In the genomic region with DNA sequence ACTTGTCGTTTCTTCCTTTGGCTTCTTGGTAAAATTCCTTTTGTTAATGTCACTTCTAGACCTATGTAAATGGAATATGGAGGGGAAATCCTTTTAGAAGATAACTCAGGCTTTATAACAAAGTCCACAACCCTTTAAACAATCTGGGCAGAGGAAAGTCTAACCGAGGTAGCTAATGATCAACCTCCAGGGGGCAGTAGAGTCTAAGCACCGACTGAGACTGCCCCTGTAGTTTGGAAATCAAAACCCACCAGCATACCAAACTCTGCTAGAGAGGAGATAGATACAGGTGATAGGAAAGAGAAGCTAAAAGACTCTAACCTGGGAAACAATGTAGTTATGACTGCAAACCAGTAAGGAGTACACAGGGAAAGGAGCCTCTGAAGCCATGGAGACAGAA, we compare ENCODE assay signal across 9 mouse cellular contexts.
DNase-seq lines count a peak whose midpoint lies in the region; ATAC-seq and TF ChIP-seq lines count a peak whose summit lies in the region.
"Had no signal": no experiment of that assay in that cellular context is flagged by ENCODE, and none has a peak within 500 bp of the region (broad histone marks: within the 10 kb centered on the region; RNA-seq: fewer than 3 reads in every experiment).

No protein-coding gene starts in this region.

- H3K4me1 ChIP-seq in heart, embryonic 11.5 days (ENCODE audit: control insufficient read depth, insufficient read depth, low read length) = no peaks in the 10 kb centered on the region
- no peaks in the 10 kb centered on the region for H3K4me1 ChIP-seq in thymus, adult 2 months (replicated peaks; ENCODE audit: control insufficient read depth, insufficient read depth, low read length)
- no peaks in the 10 kb centered on the region for H3K4me1 ChIP-seq in cortical plate, adult 2 months (ENCODE audit: control insufficient read depth, insufficient read depth, low read length)
- no peaks in the 10 kb centered on the region for H3K4me1 ChIP-seq in neural tube, embryonic 11.5 days (ENCODE audit: control insufficient read depth, insufficient read depth, low read length)
- H3K4me1 ChIP-seq: neural tube, embryonic 12.5 days had no signal

- H3K9me3 ChIP-seq in heart, embryonic 11.5 days (replicated peaks; ENCODE audit: control insufficient read depth, low read length) = no peaks in the 10 kb centered on the region
- no peaks in the 10 kb centered on the region for H3K9me3 ChIP-seq in neural tube, embryonic 11.5 days (ENCODE audit: control insufficient read depth, low read length)
- H3K9me3 ChIP-seq: neural tube, embryonic 12.5 days had no signal

- WGBS in heart, embryonic 11.5 days (ENCODE audit: insufficient replicate concordance) = 13% methylated on average over 3 of the region's 3 CpGs
- whole genome bisulfite sequencing in thymus, adult 2 months = 14% methylated on average over 3 of the region's 3 CpGs
- WGBS in neural tube, embryonic 11.5 days = 24% methylated on average over 3 of the region's 3 CpGs

- H3K4me3 ChIP-seq in heart, embryonic 11.5 days (ENCODE audit: low read depth, low read length) = no peak overlapping the region
- H3K4me3 ChIP-seq in thymus, adult 2 months (ENCODE audit: control insufficient read depth, insufficient read depth, low read length) = no peak overlapping the region
- H3K4me3 ChIP-seq in cortical plate, adult 2 months (ENCODE audit: insufficient read depth, low read length) = no peak overlapping the region
- no peak overlapping the region for H3K4me3 ChIP-seq in neural tube, embryonic 11.5 days (ENCODE audit: low read depth, low read length)
- H3K4me3 ChIP-seq: neural tube, embryonic 12.5 days had no signal

- no peak overlapping the region for H3K27ac ChIP-seq in heart, embryonic 11.5 days (ENCODE audit: low read depth, low read length)
- no peak overlapping the region for H3K27ac ChIP-seq in thymus, adult 2 months (ENCODE audit: control insufficient read depth, insufficient read depth, low read length)
- no peak overlapping the region for H3K27ac ChIP-seq in cortical plate, adult 2 months (ENCODE audit: insufficient read depth, low read length)
- no peak overlapping the region for H3K27ac ChIP-seq in neural tube, embryonic 11.5 days (ENCODE audit: low read depth, low read length)
- H3K27ac ChIP-seq: neural tube, embryonic 12.5 days had no signal

- no peaks in the 10 kb centered on the region for H3K27me3 ChIP-seq in heart, embryonic 11.5 days (ENCODE audit: control insufficient read depth, insufficient read depth, low read length)
- no peaks in the 10 kb centered on the region for H3K27me3 ChIP-seq in thymus, adult 2 months (ENCODE audit: control insufficient read depth, insufficient read depth, low read length)
- no peaks in the 10 kb centered on the region for H3K27me3 ChIP-seq in neural tube, embryonic 11.5 days (ENCODE audit: control insufficient read depth, insufficient read depth, low read length)
- H3K27me3 ChIP-seq: neural tube, embryonic 12.5 days had no signal

- DNase-seq in heart, adult 11 months = peak; percentile 37
- peak; percentile 14 for DNase-seq in thymus, adult 2 months
- DNase-seq in thymus, adult 18-20 months = no peak
- DNase-seq in left cerebral cortex, adult 18-20 months (ENCODE audit: low spot score in 2 of 2) = peak; percentile 22 to 50
- DNase-seq in neural tube, embryonic 11.5 days (ENCODE audit: low spot score) = peak; percentile 35
- DNase-seq in spleen, postnatal 4 days (ENCODE audit: low spot score in 2 of 2) = no peak

- TF ChIP-seq CTCF in thymus, adult 2 months (IDR thresholded peaks at IDR 0.05; ENCODE audit: borderline replicate concordance, control insufficient read depth, extremely low read depth, insufficient read depth, low read length, poor library complexity) = no peak
- peak; percentile 59; the same call in 1 of the 2 replicates for TF ChIP-seq CTCF in cortical plate, adult 2 months (IDR thresholded peaks at IDR 0.05; ENCODE audit: extremely low read depth, insufficient read depth, low read length)

- no peak for ATAC-seq in heart, embryonic 11.5 days (replicated peaks; ENCODE audit: insufficient number of reproducible peaks, low FRiP score, low TSS enrichment)
- no peak for ATAC-seq in neural tube, embryonic 11.5 days (ENCODE audit: insufficient read depth, low FRiP score, low TSS enrichment)

- no peak overlapping the region for H3K9ac ChIP-seq in heart, embryonic 11.5 days (ENCODE audit: low read depth, low read length)
- H3K9ac ChIP-seq in neural tube, embryonic 11.5 days (ENCODE audit: low read length) = no peak overlapping the region
- H3K9ac ChIP-seq: neural tube, embryonic 12.5 days had no signal

- H3K4me2 ChIP-seq in heart, embryonic 11.5 days = no peak overlapping the region
- no peak overlapping the region for H3K4me2 ChIP-seq in neural tube, embryonic 11.5 days (ENCODE audit: low read depth)
- H3K4me2 ChIP-seq: neural tube, embryonic 12.5 days had no signal

- no peaks in the 10 kb centered on the region for H3K36me3 ChIP-seq in heart, embryonic 11.5 days (ENCODE audit: control insufficient read depth, insufficient read depth, low read length)
- no peaks in the 10 kb centered on the region for H3K36me3 ChIP-seq in thymus, adult 2 months (ENCODE audit: control insufficient read depth, insufficient read depth, low read length)
- H3K36me3 ChIP-seq in neural tube, embryonic 11.5 days (ENCODE audit: control insufficient read depth, insufficient read depth, low read length) = no peaks in the 10 kb centered on the region
- H3K36me3 ChIP-seq: neural tube, embryonic 12.5 days had no signal

- TF ChIP-seq POLR2A in thymus, adult 2 months (IDR thresholded peaks at IDR 0.05; ENCODE audit: control insufficient read depth, extremely low read depth, insufficient read depth, low read length, poor library complexity) = no peak
- no peak for TF ChIP-seq POLR2A in cortical plate, adult 2 months (IDR thresholded peaks at IDR 0.05; ENCODE audit: extremely low read depth, insufficient read depth, low read length)

Comparison
In these comparisons a context has a peak if more than half of its experiments do, and no peak if none do; other contexts are left out.
1. DNase-seq: peak in heart, adult 11 months (single experiment), thymus, adult 2 months (single experiment), left cerebral cortex, adult 18-20 months (2 of 2) and neural tube, embryonic 11.5 days (single experiment); none in thymus, adult 18-20 months (0 of 2) and spleen, postnatal 4 days (0 of 2).